Mouse (Mus musculus) spleen, adult 2 months (tissue): Measurements from ENCODE around the gene Dut. TPM values are rescaled to one million over a fixed set of nuclear protein-coding genes. Genes with fewer than 3 reads are reported as not detected.
A peak's percentile ranks its signal among the peaks of the same experiment; 100 is the strongest.

Experiments
- DNase-seq, 2 experiments: peaks; one replicate each; pipeline versions ENCODE4 v3.0.0 to v3.0.0-alpha.2; 2012 to 2021; ENCODE audit warnings: low spot score in 2 of 2, low read depth in 1 of 2
- H3K27ac ChIP-seq: fragments of 200-500 bp; 2 replicates; pipeline ENCODE4 v1.5.1; 2012; ENCODE audit warnings: low read length, inconsistent platforms; ENCODE audit not compliant: insufficient read depth
- H3K27me3 ChIP-seq: fragments of 200-500 bp; 2 replicates; pipeline ENCODE4 v1.6.1; 2012; ENCODE audit warnings: mild to moderate bottlenecking, moderate library complexity, low read length, inconsistent platforms; ENCODE audit not compliant: control insufficient read depth, insufficient read depth
- H3K36me3 ChIP-seq: fragments of 200-500 bp; 2 replicates; pipeline ENCODE4 v1.6.1; 2012; ENCODE audit warnings: mild to moderate bottlenecking, low read length, inconsistent platforms; ENCODE audit not compliant: control insufficient read depth, insufficient read depth
- H3K4me1 ChIP-seq: fragments of 200-500 bp; 2 replicates; pipeline ENCODE4 v1.6.1; 2011; ENCODE audit warnings: inconsistent platforms; ENCODE audit not compliant: control insufficient read depth, insufficient read depth, insufficient read length
- H3K4me3 ChIP-seq: fragments of 200-500 bp; 2 replicates; pipeline ENCODE4 v1.5.1; 2011; ENCODE audit warnings: mild to moderate bottlenecking, inconsistent platforms; ENCODE audit not compliant: insufficient read depth, insufficient read length; ENCODE audit errors: extremely low read depth
- CTCF ChIP-seq: fragments of 200-500 bp; IDR thresholded peaks from 2 replicates; pipeline ENCODE4 v1.5.1; 2011; ENCODE audit warnings: mild to moderate bottlenecking, inconsistent platforms; ENCODE audit not compliant: insufficient read depth, insufficient read length, insufficient replicate concordance; ENCODE audit errors: extremely low read depth
- POLR2A ChIP-seq: fragments of 200-500 bp; IDR thresholded peaks from 2 replicates; pipeline ENCODE4 v1.6.1; 2011; ENCODE audit warnings: low read depth, low read length, inconsistent platforms
- WGBS: fragments of 180-500 bp; shearing (Covaris S2); methylation state at CpG from one replicate; pipeline ENCODE4 v1.1.7; 2018; 5-methylcytosine and 5-hydroxymethylcytosine counted together
- polyA plus RNA-seq: library from polyadenylated mRNA; depleted of rRNA; stranded (reverse); fragments of >200 nt; gene quantifications from 2 replicates; pipeline ENCODE4 v1.2.3, GENCODE M21; 2012; rRNA removed

Gene Dut
- polyA plus RNA-seq, 1 experiment: 14.3 TPM

DNA sequence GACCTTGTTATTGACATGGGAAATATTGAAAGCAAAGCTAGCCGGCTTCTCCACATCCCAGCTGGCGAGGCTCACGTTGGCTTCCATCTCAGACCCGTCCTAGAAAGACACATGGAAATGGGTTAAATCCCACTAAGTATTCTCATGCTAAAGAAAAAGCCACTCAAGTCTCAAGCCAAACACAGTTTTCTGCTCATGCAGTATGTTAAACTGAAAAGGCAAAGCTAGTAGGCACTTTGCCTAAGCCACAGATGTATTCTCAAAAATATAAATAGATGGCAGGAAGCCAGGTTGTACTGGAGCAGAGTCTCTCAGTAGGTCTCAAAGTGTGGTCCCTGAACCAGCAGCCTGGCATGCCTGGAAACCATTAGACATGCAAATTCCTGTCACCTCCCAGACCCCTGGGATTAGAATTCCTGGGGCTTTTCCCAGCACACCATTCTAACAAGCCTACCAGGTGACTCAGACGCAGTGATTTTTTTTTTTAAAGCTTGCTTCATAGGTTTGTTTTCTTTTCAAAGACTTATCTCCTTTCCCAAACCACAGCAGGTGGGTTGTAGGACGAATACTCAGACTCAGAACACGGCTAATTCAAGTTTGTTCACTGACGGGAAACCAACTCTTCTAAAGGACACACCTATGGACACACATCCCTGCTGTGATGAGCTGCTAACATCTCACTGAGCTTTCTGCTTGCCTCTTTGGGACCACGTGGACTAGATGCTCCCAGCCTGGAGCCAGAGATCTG lies 55.1 kb downstream of the Dut start:
- Histone ChIP-seq H3K36me3 (no peaks in the 10 kb centered on the region), H3K27ac (no peak overlapping the region), H3K4me1 (no peaks in the 10 kb centered on the region; the same call in 1 of the 2 replicates), H3K27me3 (no peaks in the 10 kb centered on the region), H3K4me3 (no peak overlapping the region)
- WGBS: 86% methylated on average over 9 of the region's 9 CpGs
- DNase-seq: no peak
- TF ChIP-seq POLR2A: no peak
- TF ChIP-seq CTCF: no peak

DNA sequence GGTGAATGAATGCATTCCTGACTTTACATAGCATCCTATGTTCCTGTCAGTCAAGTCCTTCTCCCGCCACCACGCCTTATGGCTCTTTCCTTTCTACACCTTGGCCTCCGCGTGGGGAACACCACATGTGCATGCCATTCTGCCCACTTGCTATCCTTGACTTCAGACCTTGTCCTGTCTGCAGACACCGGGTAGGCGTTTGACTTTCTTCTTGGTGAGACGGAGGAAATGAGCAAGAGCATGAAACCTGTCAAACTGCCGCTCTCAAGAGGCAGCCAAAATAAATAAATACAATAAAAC lies 55.6 kb downstream of the Dut start:
- no peak for TF ChIP-seq POLR2A
- no peak for TF ChIP-seq CTCF
- DNase-seq: no peak
- Histone ChIP-seq H3K36me3 (no peaks in the 10 kb centered on the region), H3K27me3 (no peaks in the 10 kb centered on the region), H3K4me3 (no peak overlapping the region), H3K27ac (no peak overlapping the region), H3K4me1 (no peaks in the 10 kb centered on the region; the same call in 1 of the 2 replicates)
- 91% methylated on average over 8 of the region's 8 CpGs for WGBS

DNA sequence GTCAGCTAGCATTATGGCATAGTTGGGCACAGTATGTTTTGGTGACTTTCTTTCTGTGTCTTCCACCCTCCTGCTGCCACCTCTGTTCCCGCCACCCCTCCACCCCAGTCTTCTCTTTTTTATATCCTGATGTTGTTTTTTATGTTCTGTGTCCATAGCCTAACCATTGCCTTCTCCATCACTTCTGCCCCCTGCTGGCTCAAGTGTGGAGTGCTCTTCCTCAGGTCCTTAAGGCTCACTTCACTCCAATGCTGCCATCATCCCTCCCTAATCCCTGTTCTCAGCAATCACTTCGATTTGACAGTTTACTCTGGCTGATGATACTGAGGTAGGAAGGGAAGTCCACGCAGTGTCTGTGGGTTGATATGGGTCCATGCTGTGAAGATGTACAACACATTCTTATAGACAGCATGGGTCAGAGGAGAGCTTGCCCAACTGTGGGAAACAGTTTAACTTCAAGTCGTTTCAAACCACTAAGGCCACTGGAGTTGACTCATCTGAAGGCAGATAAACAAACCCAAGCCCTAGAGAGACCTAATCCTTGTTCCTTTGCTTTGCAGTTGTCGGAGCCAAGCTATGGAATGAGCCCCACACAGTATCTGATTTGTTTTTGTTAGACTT lies 56.9 kb downstream of the Dut start:
- no peak for DNase-seq
- Histone ChIP-seq H3K4me1 (0 out of 2 replicates have a peak, but pooled peaks cover under 1% of the 10 kb centered on the region), H3K27ac (no peak overlapping the region), H3K4me3 (no peak overlapping the region), H3K36me3 (no peaks in the 10 kb centered on the region), H3K27me3 (no peaks in the 10 kb centered on the region)
- 72% methylated on average over 5 of the region's 5 CpGs for WGBS
- TF ChIP-seq POLR2A (no peak), CTCF (peak; percentile 20; the same call in 1 of the 2 replicates)

DNA sequence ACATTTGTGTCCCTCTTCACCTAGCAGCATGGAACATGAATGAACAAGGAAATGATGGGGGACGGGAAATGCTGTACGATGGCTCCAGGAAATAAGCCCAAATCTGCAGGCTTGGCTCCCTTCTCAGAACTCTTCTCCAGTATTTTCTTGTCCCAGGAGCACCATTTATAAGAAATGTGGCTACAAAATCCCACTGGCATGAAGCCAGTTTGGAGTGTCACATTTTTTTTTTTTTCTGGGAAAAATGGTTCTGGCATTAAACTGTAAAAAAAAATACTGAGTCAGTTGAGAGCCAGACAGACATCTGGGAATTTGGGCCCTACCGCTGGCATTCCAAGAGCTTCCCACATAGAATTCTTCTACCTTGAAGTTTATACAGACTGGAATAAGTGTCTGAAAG lies 57.8 kb downstream of the Dut start:
- Histone ChIP-seq H3K36me3 (no peaks in the 10 kb centered on the region), H3K4me1 (peaks cover 9% of the 10 kb centered on the region; the same call in 1 of the 2 replicates), H3K27me3 (no peaks in the 10 kb centered on the region), H3K4me3 (no peak overlapping the region), H3K27ac (no peak overlapping the region)
- 93% methylated on average over 3 of the region's 3 CpGs for WGBS
- DNase-seq: no peak
- TF ChIP-seq POLR2A (no peak), CTCF (no peak)

DNA sequence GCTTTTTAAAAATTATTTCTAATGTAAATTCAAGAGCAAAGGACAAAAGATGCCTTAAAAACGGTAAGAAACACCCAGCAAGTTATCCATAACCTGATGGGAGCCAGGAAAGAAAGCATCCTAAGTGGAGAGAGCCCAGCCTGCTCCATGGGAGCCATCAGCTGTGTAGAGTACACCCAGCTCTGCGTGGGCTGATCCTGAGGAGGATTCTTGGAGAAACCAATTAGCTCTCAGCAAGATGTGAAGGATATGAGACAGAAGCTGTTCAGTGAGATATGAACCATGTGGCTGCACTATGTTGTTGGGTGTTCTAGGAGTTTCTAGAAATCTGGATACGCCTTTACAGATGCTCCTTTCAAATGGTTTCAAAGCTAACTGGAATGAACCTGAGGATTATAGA lies 58.7 kb downstream of the Dut start:
- Histone ChIP-seq H3K4me1 (peaks cover 10% of the 10 kb centered on the region; the same call in 1 of the 2 replicates), H3K4me3 (no peak overlapping the region), H3K27ac (no peak overlapping the region), H3K36me3 (no peaks in the 10 kb centered on the region), H3K27me3 (no peaks in the 10 kb centered on the region)
- 83% methylated on average over 3 of the region's 3 CpGs for WGBS
- DNase-seq: no peak
- TF ChIP-seq POLR2A (no peak), CTCF (no peak)

Other genes starting within 250 kb of the Dut start
- gene Slc24a5, start 179.1 kb upstream of the Dut start, polyA plus RNA-seq: 1.2 and 2.1 TPM in 2 replicates
- 3.9 and 4.2 TPM in 2 replicates for gene Myef2, start 123.5 kb upstream of the Dut start, polyA plus RNA-seq
- not detected in 2 replicates for gene Ctxn2, start 110.5 kb upstream of the Dut start, polyA plus RNA-seq
- gene Slc12a1, start 94.7 kb upstream of the Dut start, polyA plus RNA-seq: 0.02 TPM in 1 of 2 replicates, not detected in the other